Mouse (Mus musculus) embryonic fibroblast, embryonic 13.5 days (primary cell): ENCODE data around the gene Lcn8. TPM values are rescaled to one million over a fixed set of nuclear protein-coding genes. Genes with fewer than 3 reads are reported as not detected.

Experiments
- H3K27ac ChIP-seq: 2 replicates; pipeline ENCODE4 v1.5.1; 2012; ENCODE audit warnings: low read length, control low read depth, inconsistent platforms; ENCODE audit not compliant: insufficient read depth
- H3K4me1 ChIP-seq: 2 replicates; pipeline ENCODE4 v1.6.1; 2011; ENCODE audit warnings: low read length; ENCODE audit not compliant: control insufficient read depth, insufficient read depth
- H3K4me3 ChIP-seq: 2 replicates; pipeline ENCODE4 v1.5.1; 2011; ENCODE audit warnings: mild to moderate bottlenecking, control low read depth, low read length; ENCODE audit not compliant: insufficient read depth
- CTCF ChIP-seq: IDR thresholded peaks from 2 replicates; pipeline ENCODE4 v1.5.1; 2011; ENCODE audit warnings: mild to moderate bottlenecking, control low read depth, low read length, moderate library complexity, borderline replicate concordance; ENCODE audit not compliant: insufficient read depth
- POLR2A ChIP-seq: IDR thresholded peaks from 2 replicates; pipeline ENCODE4 v1.6.1; 2011; ENCODE audit warnings: low read depth, mild to moderate bottlenecking, control low read depth, low read length, moderate library complexity
- polyA plus RNA-seq: library from polyadenylated mRNA; stranded (reverse); fragments of >200 nt; gene quantifications from 2 replicates; pipeline ENCODE4 v1.2.4, GENCODE M21; 2011; ENCODE audit warnings: low read depth; ENCODE audit not compliant: missing spikeins, insufficient read length

The Lcn8 gene
- polyA plus RNA-seq, 1 experiment: not detected

DNA sequence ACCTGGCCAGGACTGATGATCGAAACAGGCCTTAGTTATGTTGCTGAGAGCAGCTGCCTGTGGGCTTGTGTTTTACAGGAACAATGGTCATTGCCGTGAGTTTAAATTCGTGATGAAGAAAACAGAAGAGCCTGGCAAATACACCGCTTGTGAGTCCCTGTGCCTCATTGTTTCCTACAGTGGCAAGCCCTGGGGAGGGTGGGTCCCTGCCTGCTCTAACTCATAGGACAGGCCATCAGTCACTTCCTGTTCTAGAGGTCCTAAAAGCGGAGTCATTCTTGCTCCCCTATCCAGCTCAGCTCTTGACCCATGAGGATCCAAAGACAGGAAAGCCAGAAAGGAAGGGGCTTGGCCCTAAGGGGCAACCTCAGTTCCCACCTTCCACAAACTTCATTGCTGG, 48.1 kb downstream of the Lcn8 start:
- no peak overlapping the region for H3K27ac ChIP-seq
- H3K4me3 ChIP-seq: no peak overlapping the region
- TF ChIP-seq CTCF (no peak), POLR2A (no peak)
- no peaks in the 10 kb centered on the region for H3K4me1 ChIP-seq

DNA sequence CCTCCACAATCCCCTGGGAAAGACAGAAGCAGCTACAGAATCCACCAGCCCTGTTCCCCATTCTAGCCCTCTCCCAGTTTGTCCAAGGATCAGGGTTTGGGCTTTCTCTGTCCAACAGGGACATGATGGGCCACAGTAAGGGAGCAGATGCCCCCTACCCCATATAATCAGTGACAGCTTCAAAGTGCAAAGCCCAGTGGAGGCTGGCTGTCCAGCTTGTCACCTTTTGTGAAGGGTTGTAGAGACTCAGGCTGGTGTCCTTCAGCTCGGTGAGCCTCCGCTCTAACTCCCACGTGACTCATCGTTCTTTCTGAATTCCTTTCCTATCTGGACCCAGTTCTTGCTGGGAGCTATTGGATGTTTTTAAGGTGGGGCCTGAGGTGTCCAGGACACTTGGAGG, 50.8 kb downstream of the Lcn8 start:
- TF ChIP-seq POLR2A: no peak
- TF ChIP-seq CTCF: no peak
- Histone ChIP-seq H3K4me3 (no peak overlapping the region), H3K4me1 (no peaks in the 10 kb centered on the region), H3K27ac (no peak overlapping the region)

Other genes starting within 250 kb of the Lcn8 start
- gene Fut7, start 229.9 kb upstream of the Lcn8 start, polyA plus RNA-seq: not detected in 2 replicates
- 7.8 and 12.1 TPM in 2 replicates for gene Abca2, start 224.4 kb upstream of the Lcn8 start, polyA plus RNA-seq
- not detected in 2 replicates for gene Clic3, start 196.3 kb upstream of the Lcn8 start, polyA plus RNA-seq
- gene Paxx, start 192.0 kb upstream of the Lcn8 start, polyA plus RNA-seq: 12.9 and 13.6 TPM in 2 replicates
- not detected in 2 replicates for gene Ptgds, start 183.1 kb upstream of the Lcn8 start, polyA plus RNA-seq
- gene Lcn12, start 159.2 kb upstream of the Lcn8 start, polyA plus RNA-seq: not detected in 2 replicates
- 28.0 and 40.7 TPM in 2 replicates for gene Fbxw5, start 152.4 kb upstream of the Lcn8 start, polyA plus RNA-seq
- 0.91 and 1.2 TPM in 2 replicates for gene C8g, start 151.4 kb upstream of the Lcn8 start, polyA plus RNA-seq
- 11.5 and 13.1 TPM in 2 replicates for gene Traf2, start 106.2 kb upstream of the Lcn8 start, polyA plus RNA-seq
- 102 and 122 TPM in 2 replicates for gene Edf1, start 95.3 kb upstream of the Lcn8 start, polyA plus RNA-seq
- gene Mamdc4, start 78.3 kb upstream of the Lcn8 start, polyA plus RNA-seq: 0.45 and 1.0 TPM in 2 replicates
- 33.0 and 46.4 TPM in 2 replicates for gene Phpt1, start 77.9 kb upstream of the Lcn8 start, polyA plus RNA-seq
- 0.17 and 0.25 TPM in 2 replicates for gene Ajm1, start 71.4 kb upstream of the Lcn8 start, polyA plus RNA-seq
- gene Rabl6, start 44.6 kb upstream of the Lcn8 start, polyA plus RNA-seq: 51.0 and 63.2 TPM in 2 replicates
- not detected in 2 replicates for gene Ccdc183, start 35.4 kb upstream of the Lcn8 start, polyA plus RNA-seq
- 17.3 and 18.3 TPM in 2 replicates for gene Tmem141, start 31.1 kb upstream of the Lcn8 start, polyA plus RNA-seq
- gene Fcna, start 25.1 kb upstream of the Lcn8 start, polyA plus RNA-seq: not detected in 2 replicates
- gene Lcn5, start 4.8 kb downstream of the Lcn8 start, polyA plus RNA-seq: not detected in 2 replicates
- not detected in 2 replicates for gene Lcn6, start 23.7 kb downstream of the Lcn8 start, polyA plus RNA-seq
- gene Lcn10, start 29.6 kb downstream of the Lcn8 start, polyA plus RNA-seq: not detected in 2 replicates
- gene Obp2a, start 46.9 kb downstream of the Lcn8 start, polyA plus RNA-seq: not detected in 2 replicates
- 14.4 and 21.2 TPM in 2 replicates for gene Bmyc, start 53.6 kb downstream of the Lcn8 start, polyA plus RNA-seq
- not detected in 2 replicates for gene Obp2b, start 83.9 kb downstream of the Lcn8 start, polyA plus RNA-seq
- not detected in 2 replicates for gene Lcn3, start 112.4 kb downstream of the Lcn8 start, polyA plus RNA-seq
- not detected in 2 replicates for gene Lcn11, start 123.9 kb downstream of the Lcn8 start, polyA plus RNA-seq
- not detected in 2 replicates for gene Gm13539, start 129.1 kb downstream of the Lcn8 start, polyA plus RNA-seq
- not detected in 2 replicates for gene Glt6d1, start 162.7 kb downstream of the Lcn8 start, polyA plus RNA-seq
- gene Lcn9, start 170.0 kb downstream of the Lcn8 start, polyA plus RNA-seq: not detected in 2 replicates
- gene Sohlh1, start 194.1 kb downstream of the Lcn8 start, polyA plus RNA-seq: not detected in 2 replicates
- gene Kcnt1, start 210.6 kb downstream of the Lcn8 start, polyA plus RNA-seq: not detected in 2 replicates